Comparison of ENCODE assay signal across 8 mouse cellular contexts in the genomic region with DNA sequence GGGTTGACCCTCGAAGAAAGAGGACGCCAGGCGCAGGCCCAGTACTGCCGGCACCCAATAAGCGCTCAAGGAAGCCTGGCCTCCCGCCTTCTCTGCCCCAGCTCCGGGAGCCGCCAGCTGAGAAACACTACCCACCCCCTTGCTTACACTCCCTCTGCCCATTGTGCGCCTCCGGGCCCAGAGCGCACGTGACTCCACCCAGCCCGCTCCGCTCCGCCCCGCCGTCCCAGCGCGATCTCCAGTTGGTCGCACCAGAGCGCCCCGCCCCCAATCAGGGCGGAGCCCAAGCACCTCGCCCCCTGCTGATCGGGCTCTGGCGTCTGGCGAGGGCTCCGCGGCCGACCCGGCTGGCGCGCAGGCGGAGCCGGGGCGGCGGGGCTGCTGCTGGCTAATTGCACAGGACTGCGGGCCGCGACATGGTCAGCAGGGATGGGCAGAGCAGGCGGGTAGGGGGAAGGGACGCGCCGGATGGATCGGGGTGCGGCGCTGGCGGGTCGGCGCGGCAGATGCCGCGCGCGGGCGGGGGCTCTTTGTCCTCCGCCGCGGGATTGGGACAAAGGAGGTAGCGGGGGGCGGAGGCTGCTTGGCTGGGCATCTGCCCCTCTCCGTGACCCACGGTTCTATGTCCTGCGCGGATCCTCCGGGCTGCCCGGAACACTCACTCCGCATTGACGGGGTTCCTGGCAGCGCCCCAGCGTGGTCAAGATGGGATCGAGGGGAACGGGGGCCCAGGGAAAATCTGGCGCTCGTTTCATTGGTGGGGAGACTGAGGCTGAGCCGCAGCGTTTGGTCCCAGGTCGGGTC. TPM values are rescaled to one million over a fixed set of nuclear protein-coding genes. Genes with fewer than 3 reads are reported as not detected.
A peak's percentile ranks its signal among the peaks of the same experiment; 100 is the strongest.
DNase-seq lines count a peak whose midpoint lies in the region; ATAC-seq and TF ChIP-seq lines count a peak whose summit lies in the region.

A gene (minus strand): TSS at position 129 of the 804 bp plus-strand sequence.

- no peaks in the 10 kb centered on the region for H3K36me3 ChIP-seq in C2C12 (ENCODE audit: control insufficient read depth, insufficient read depth)
- H3K36me3 ChIP-seq in erythroblast, embryonic 14.5 days (ENCODE audit: control insufficient read depth): no peaks in the 10 kb centered on the region
- no peaks in the 10 kb centered on the region for H3K36me3 ChIP-seq in heart, embryonic 11.5 days (ENCODE audit: control insufficient read depth, insufficient read depth, low read length)
- H3K36me3 ChIP-seq in kidney, embryonic 16.5 days (ENCODE audit: insufficient read depth, low read length): 0 out of 2 replicates have a peak, but pooled peaks cover 2% of the 10 kb centered on the region
- no peaks in the 10 kb centered on the region for H3K36me3 ChIP-seq in liver, adult 2 months (ENCODE audit: control insufficient read depth, insufficient read depth, low read length)
- no peaks in the 10 kb centered on the region for H3K36me3 ChIP-seq in myocyte (ENCODE audit: control insufficient read depth, insufficient read depth)
- peaks cover 2% of the 10 kb centered on the region for H3K36me3 ChIP-seq in splenic B cell, adult 2 months (ENCODE audit: control insufficient read depth, insufficient read depth, low read length, poor library complexity, severe bottlenecking)

- H3K9me3 ChIP-seq in erythroblast, embryonic 14.5 days (ENCODE audit: control insufficient read depth, low read length): no peaks in the 10 kb centered on the region; the same call in 1 of the 2 replicates
- H3K9me3 ChIP-seq in heart, embryonic 11.5 days (replicated peaks; ENCODE audit: control insufficient read depth, low read length): no peaks in the 10 kb centered on the region
- H3K9me3 ChIP-seq in kidney, embryonic 16.5 days (ENCODE audit: low read length): no peaks in the 10 kb centered on the region

- peak within 1 kb of the TSS; percentile 95 for H3K9ac ChIP-seq in heart, embryonic 11.5 days (ENCODE audit: low read depth, low read length)
- H3K9ac ChIP-seq in kidney, embryonic 16.5 days (replicated peaks; ENCODE audit: low read length): peak within 1 kb of the TSS; percentile 89
- peak within 1 kb of the TSS; percentile 76 for H3K9ac ChIP-seq in liver, adult 2 months (ENCODE audit: low read depth, low read length)

- ATAC-seq in heart, embryonic 11.5 days (replicated peaks; ENCODE audit: insufficient number of reproducible peaks, low FRiP score, low TSS enrichment): peak; percentile 96
- peak; percentile 98 for ATAC-seq in kidney, embryonic 16.5 days (ENCODE audit: low FRiP score, low TSS enrichment)

- H3K79me2 ChIP-seq in C2C12 (ENCODE audit: control insufficient read depth, insufficient read depth) (peaks cover 49% of the 10 kb centered on the region), myocyte (ENCODE audit: control insufficient read depth, insufficient read depth) (peaks cover 47% of the 10 kb centered on the region)
- H3K79me2 ChIP-seq in liver, adult 2 months (ENCODE audit: control insufficient read depth, insufficient read depth, low read length): no peaks in the 10 kb centered on the region

- H3K4me2 ChIP-seq in heart, embryonic 11.5 days: peak within 1 kb of the TSS; percentile 85
- peak within 1 kb of the TSS; percentile 77 for H3K4me2 ChIP-seq in kidney, embryonic 16.5 days (replicated peaks; ENCODE audit: low read depth, low read length)
- H3K4me2 ChIP-seq in myocyte (ENCODE audit: low read depth): peak within 1 kb of the TSS; percentile 98

- peaks cover 14% of the 10 kb centered on the region for H3K4me1 ChIP-seq in erythroblast, embryonic 14.5 days (ENCODE audit: control insufficient read depth)
- H3K4me1 ChIP-seq in heart, embryonic 11.5 days (ENCODE audit: control insufficient read depth, insufficient read depth, low read length): peaks cover 40% of the 10 kb centered on the region
- peaks cover 56% of the 10 kb centered on the region for H3K4me1 ChIP-seq in kidney, embryonic 16.5 days (ENCODE audit: insufficient read depth, low read length)
- peaks cover 9% of the 10 kb centered on the region for H3K4me1 ChIP-seq in liver, adult 2 months (ENCODE audit: control insufficient read depth, insufficient read depth, low read length)

- under 1% methylated on average over 78 of the region's 78 CpGs for WGBS in heart, embryonic 11.5 days (ENCODE audit: insufficient replicate concordance)
- WGBS in kidney, embryonic 16.5 days: under 1% methylated on average over 76 of the region's 78 CpGs
- 1% methylated on average over 78 of the region's 78 CpGs for WGBS in liver, adult 2 months

- peak; percentile 100 for TF ChIP-seq POLR2A in brain, embryonic 14.5 days (IDR thresholded peaks at IDR 0.05; ENCODE audit: borderline replicate concordance, extremely low read depth, insufficient read depth, insufficient read length, poor library complexity, severe bottlenecking)
- 0 out of 2 replicates have a peak, but pooled peaks have one; percentile 29 for TF ChIP-seq POLR2A in liver, adult 2 months (IDR thresholded peaks at IDR 0.05; ENCODE audit: extremely low read depth, insufficient read depth, low read length)
- peak; percentile 90 for TF ChIP-seq POLR2A in myocyte (IDR thresholded peaks at IDR 0.05; ENCODE audit: insufficient read length, low read depth)

- H3K4me3 ChIP-seq in C2C12 (ENCODE audit: insufficient read depth, poor library complexity, severe bottlenecking) (peak within 1 kb of the TSS; percentile 66), myocyte (peak within 1 kb of the TSS; percentile 63)
- peak within 1 kb of the TSS; percentile 59 for H3K4me3 ChIP-seq in erythroblast, embryonic 14.5 days (replicated peaks)
- peak within 1 kb of the TSS; percentile 82 for H3K4me3 ChIP-seq in heart, embryonic 11.5 days (ENCODE audit: low read depth, low read length)
- H3K4me3 ChIP-seq in kidney, embryonic 16.5 days (ENCODE audit: low read length): peak within 1 kb of the TSS; percentile 76
- H3K4me3 ChIP-seq in liver, adult 2 months (ENCODE audit: insufficient read depth, low read depth, low read length): peak within 1 kb of the TSS; percentile 74

- no peak for TF ChIP-seq CTCF in C2C12 (IDR thresholded peaks at IDR 0.05; ENCODE audit: control insufficient read depth, insufficient read depth, insufficient read length)
- no peak; the same call in 1 of the 2 replicates for TF ChIP-seq CTCF in brain, embryonic 14.5 days (IDR thresholded peaks at IDR 0.05; ENCODE audit: borderline replicate concordance, extremely low read depth, insufficient read depth, insufficient read length)
- TF ChIP-seq CTCF in liver, adult 2 months (IDR thresholded peaks at IDR 0.05; ENCODE audit: low read depth, low read length): 0 out of 2 replicates have a peak, but pooled peaks have one; percentile 23

- DNase-seq in brain, embryonic 14.5 days (ENCODE audit: low read depth): peak; percentile 99
- DNase-seq in liver, adult 2 months (ENCODE audit: extremely low read depth, low read depth, low spot score): peak; percentile 70
- DNase-seq in splenic B cell, adult 2 months (ENCODE audit: low read depth, low spot score): peak; percentile 99

- H3K27ac ChIP-seq in heart, embryonic 11.5 days (ENCODE audit: low read depth, low read length): peak within 1 kb of the TSS; percentile 95
- peak within 1 kb of the TSS; percentile 87 for H3K27ac ChIP-seq in kidney, embryonic 16.5 days (ENCODE audit: low read length)
- no peak within 1 kb of the TSS for H3K27ac ChIP-seq in liver, adult 2 months (replicated peaks; ENCODE audit: insufficient read depth, low read depth, low read length)

- peak within 1 kb of the TSS; percentile 86 for H3ac ChIP-seq in C2C12 (ENCODE audit: control insufficient read depth, insufficient read length, low read depth)
- peak within 1 kb of the TSS; percentile 62 for H3ac ChIP-seq in myocyte (ENCODE audit: control insufficient read depth, insufficient read length)

- H3K79me3 ChIP-seq in C2C12 (ENCODE audit: low read depth): peaks cover 34% of the 10 kb centered on the region

- H3K27me3 ChIP-seq in C2C12 (ENCODE audit: control insufficient read depth, insufficient read depth, insufficient read length) (no peaks in the 10 kb centered on the region), myocyte (ENCODE audit: control insufficient read depth, insufficient read depth, insufficient read length) (no peaks in the 10 kb centered on the region)
- peaks cover 55% of the 10 kb centered on the region for H3K27me3 ChIP-seq in erythroblast, embryonic 14.5 days (ENCODE audit: control insufficient read depth)
- H3K27me3 ChIP-seq in heart, embryonic 11.5 days (ENCODE audit: control insufficient read depth, insufficient read depth, low read length): no peaks in the 10 kb centered on the region
- no peaks in the 10 kb centered on the region for H3K27me3 ChIP-seq in kidney, embryonic 16.5 days (ENCODE audit: insufficient read depth, low read length)
- no peaks in the 10 kb centered on the region for H3K27me3 ChIP-seq in liver, adult 2 months (ENCODE audit: control insufficient read depth, insufficient read depth, low read length)
- no peaks in the 10 kb centered on the region for H3K27me3 ChIP-seq in splenic B cell, adult 2 months (ENCODE audit: control insufficient read depth, insufficient read depth, low read length, poor library complexity, severe bottlenecking)

TF ChIP-seq in C2C12, 6 proteins besides CTCF, POLR2A, EP300 and RAD21:
- TF ChIP-seq MYOD1 (IDR thresholded peaks at IDR 0.05; ENCODE audit: control insufficient read depth, insufficient read length, low read depth) (no peak), FOSL1 (IDR thresholded peaks at IDR 0.05; ENCODE audit: insufficient read depth, low read length, poor library complexity, severe bottlenecking) (no peak), USF1 (IDR thresholded peaks at IDR 0.05; ENCODE audit: low read depth) (peak; percentile 92), MAX (IDR thresholded peaks at IDR 0.05) (peak; percentile 51), CEBPB (IDR thresholded peaks at IDR 0.05; ENCODE audit: low read depth) (no peak)

TF ChIP-seq in myocyte, 11 proteins besides CTCF, POLR2A, EP300 and RAD21 (continues in another document):
- TF ChIP-seq SRF (IDR thresholded peaks at IDR 0.05; ENCODE audit: control insufficient read depth, insufficient read length, low read depth) (no peak), MAX (IDR thresholded peaks at IDR 0.05; ENCODE audit: low read depth) (no peak), CEBPB (IDR thresholded peaks at IDR 0.05; ENCODE audit: insufficient read depth, poor library complexity, severe bottlenecking) (no peak), USF1 (IDR thresholded peaks at IDR 0.05; ENCODE audit: low read depth) (peak; percentile 91), MYOG (IDR thresholded peaks at IDR 0.05; ENCODE audit: control insufficient read depth in 1 of 3, insufficient read depth in 1 of 3, insufficient read length in 2 of 3, low read depth in 2 of 3) (peak in 1 of 3 experiments; percentile 27), POLR2AphosphoS2 (IDR thresholded peaks at IDR 0.05; ENCODE audit: insufficient read length, low read depth) (peak; percentile 87)

RNA-seq across cellular contexts. Expression of the gene that starts here (rescaled TPM):
- 116 TPM for polyA plus RNA-seq in C2C12 (2012; fragmentation: generic; extraction: Trizol)
- 35.9 and 39.0 TPM in 2 replicates for polyA plus RNA-seq in brain, embryonic 14.5 days (2012; rRNA removed)
- polyA plus RNA-seq in erythroblast, embryonic 14.5 days (2012): 1.1 and 2.0 TPM in 2 replicates
- polyA plus RNA-seq in heart, embryonic 11.5 days (2014; fragmentation: Nextera tagmentation; extraction: Ambion mirVana): 61.6 and 63.8 TPM in 2 replicates
- polyA plus RNA-seq in kidney, embryonic 16.5 days (2015; fragmentation: Nextera tagmentation; extraction: Ambion mirVana): 134 and 138 TPM in 2 replicates
- 27.4 and 44.2 TPM in 2 replicates for total RNA-seq in liver, adult 2 months (2014; rRNA removed)
- 161 and 185 TPM in 2 replicates for polyA plus RNA-seq in liver, adult 2 months (2012; rRNA removed)
- 103 TPM for polyA plus RNA-seq in myocyte (2012; fragmentation: generic; extraction: Trizol)

Comparison
In these comparisons a context has a peak if more than half of its experiments do, and no peak if none do; other contexts are left out.
1. RNA of the gene that starts here (polyA plus RNA-seq): 161 to 185 TPM in liver, adult 2 months, 134 to 138 TPM in kidney, embryonic 16.5 days, 116 TPM in C2C12 (single experiment), 103 TPM in myocyte (single experiment), 61.6 to 63.8 TPM in heart, embryonic 11.5 days and 35.9 to 39.0 TPM in brain, embryonic 14.5 days; 1.1 to 2.0 TPM in erythroblast, embryonic 14.5 days; every median in the first group is over 10 times any median in the second.
2. POLR2A ChIP-seq: peak in every context shown above with its lines; median percentile 100 in brain, embryonic 14.5 days; 90 in myocyte; 29 in liver, adult 2 months.
3. Peak in every context shown above with its lines, with median percentiles within 50 percentile points of each other: H3K4me3 ChIP-seq, DNase-seq, H3K4me2 ChIP-seq and H3K9ac ChIP-seq.